Mouse (Mus musculus): ENCODE measurements around the gene 4930550C14Rik.
A peak's percentile ranks its signal among the peaks of the same experiment; 100 is the strongest.

The 4930550C14Rik gene

GRCm38 (mm10) chr9:53402291-53402711 is at the start of gene 4930550C14Rik:
4930550C14Rik (plus strand) TSS chr9:53402325.
- no peak for DNase-seq

- DNase-seq = no peak
Observed at GRCm38 (mm10) chr9:53353161-53353560, 49.0 kb upstream of the 4930550C14Rik start.

- DNase-seq = no peak
Observed at GRCm38 (mm10) chr9:53356219-53357155, 45.6 kb upstream of the 4930550C14Rik start.

GRCm38 (mm10) chr9:53371339-53371738 is 30.8 kb upstream of the 4930550C14Rik start:
- no peak for DNase-seq

GRCm38 (mm10) chr9:53375907-53376306 is 26.2 kb upstream of the 4930550C14Rik start:
- no peak for DNase-seq

- no peak for DNase-seq
Observed at GRCm38 (mm10) chr9:53376820-53377219, 25.3 kb upstream of the 4930550C14Rik start.

- no peak for DNase-seq
Observed at GRCm38 (mm10) chr9:53377597-53377996, 24.5 kb upstream of the 4930550C14Rik start.

GRCm38 (mm10) chr9:53378171-53378570 is 24.0 kb upstream of the 4930550C14Rik start:
- no peak for DNase-seq

- no peak for DNase-seq
Observed at GRCm38 (mm10) chr9:53380595-53380994, 21.5 kb upstream of the 4930550C14Rik start.

GRCm38 (mm10) chr9:53381113-53381615 is 21.0 kb upstream of the 4930550C14Rik start:
- no peak for DNase-seq

GRCm38 (mm10) chr9:53383951-53384866 is 17.9 kb upstream of the 4930550C14Rik start, which contains the start of gene Kdelc2:
Kdelc2 (plus strand) TSS chr9:53384025.
- DNase-seq = peak in 1 of 2 experiments; percentile 20

- DNase-seq = no peak
Observed at GRCm38 (mm10) chr9:53384873-53385272, 17.3 kb upstream of the 4930550C14Rik start.

GRCm38 (mm10) chr9:53387431-53387830 is 14.7 kb upstream of the 4930550C14Rik start:
- no peak for DNase-seq

GRCm38 (mm10) chr9:53389109-53389508 is 13.0 kb upstream of the 4930550C14Rik start:
- no peak for DNase-seq

- no peak for DNase-seq
Observed at GRCm38 (mm10) chr9:53390136-53390535, 12.0 kb upstream of the 4930550C14Rik start.

- no peak for DNase-seq
Observed at GRCm38 (mm10) chr9:53397685-53398387, 4.3 kb upstream of the 4930550C14Rik start.

- peak in 1 of 2 experiments; percentile 26 for DNase-seq
Observed at GRCm38 (mm10) chr9:53398388-53398700, 3.8 kb upstream of the 4930550C14Rik start.

GRCm38 (mm10) chr9:53399537-53399936 is 2.6 kb upstream of the 4930550C14Rik start:
- DNase-seq = no peak

GRCm38 (mm10) chr9:53400696-53401095 is 1.4 kb upstream of the 4930550C14Rik start:
- no peak for DNase-seq

GRCm38 (mm10) chr9:53401146-53401545 is 979 bp upstream of the 4930550C14Rik start:
- DNase-seq = no peak

- no peak for DNase-seq
Observed at GRCm38 (mm10) chr9:53402991-53403390, 866 bp downstream of the 4930550C14Rik start.

GRCm38 (mm10) chr9:53404050-53404752 is 2.1 kb downstream of the 4930550C14Rik start:
- no peak for DNase-seq
